Mouse (Mus musculus) stomach, embryonic 16.5 days (tissue): ENCODE results near the gene Gm21970. TPM values are rescaled to one million over a fixed set of nuclear protein-coding genes. Genes with fewer than 3 reads are reported as not detected.
A peak's percentile ranks its signal among the peaks of the same experiment; 100 is the strongest.

ENCODE experiments used
- ATAC-seq: fragments of 200-750 bp; cut with Nextera tagmentation; 2 replicates; pipeline ENCODE4 v1.8.0; 2017; ENCODE audit warnings: moderate number of reproducible peaks, moderate TSS enrichment; ENCODE audit not compliant: insufficient read depth, low FRiP score
- H3K27ac ChIP-seq: fragments of 300-500 bp; sonication (generic); 2 replicates; pipeline ENCODE4 v1.5.1; 2014; ENCODE audit warnings: low read length
- H3K27me3 ChIP-seq: fragments of 300-500 bp; sonication (generic); 2 replicates; pipeline ENCODE4 v1.6.1; 2014; ENCODE audit warnings: low read length, control low read depth, mixed read lengths; ENCODE audit not compliant: control insufficient read depth, insufficient read depth
- H3K36me3 ChIP-seq: fragments of 300-500 bp; sonication (generic); 2 replicates; pipeline ENCODE4 v1.6.1; 2014; ENCODE audit warnings: low read length; ENCODE audit not compliant: control insufficient read depth, insufficient read depth
- H3K4me1 ChIP-seq: fragments of 300-500 bp; sonication (generic); 2 replicates; pipeline ENCODE4 v1.6.1; 2014; ENCODE audit warnings: low read length, control low read depth, mixed read lengths; ENCODE audit not compliant: control insufficient read depth, insufficient read depth
- H3K4me2 ChIP-seq: fragments of 300-500 bp; sonication (generic); 2 replicates; pipeline ENCODE4 v1.6.1; 2014; ENCODE audit warnings: low read depth, low read length, mixed read lengths
- H3K4me3 ChIP-seq: fragments of 300-500 bp; sonication (generic); replicated peaks from 2 replicates; pipeline ENCODE4 v1.5.1; 2014; ENCODE audit warnings: mild to moderate bottlenecking, low read length
- H3K9ac ChIP-seq: fragments of 300-500 bp; sonication (generic); 2 replicates; pipeline ENCODE4 v1.6.1; 2014; ENCODE audit warnings: low read length
- H3K9me3 ChIP-seq: fragments of 300-500 bp; sonication (generic); replicated peaks from 2 replicates; pipeline ENCODE4 v1.6.1; 2016; ENCODE audit warnings: low read length, control low read depth; ENCODE audit not compliant: control insufficient read depth
- WGBS: fragments of 180-500 bp; shearing (Covaris S2); extraction: QIAGEN DNeasy Blood & Tissue Kit; methylation state at CpG from one replicate; pipeline ENCODE4 v1.1.7; 2014; 5-methylcytosine and 5-hydroxymethylcytosine counted together
- polyA plus RNA-seq: library from polyadenylated mRNA; unstranded; fragments of >200 nt; fragmentation: Nextera tagmentation; extraction: Ambion mirVana; gene quantifications from 2 replicates; pipeline ENCODE4 v1.2.1, GENCODE M21; 2015

Gene Gm21970
- polyA plus RNA-seq, 1 experiment from 2014 or later = not detected

DNA sequence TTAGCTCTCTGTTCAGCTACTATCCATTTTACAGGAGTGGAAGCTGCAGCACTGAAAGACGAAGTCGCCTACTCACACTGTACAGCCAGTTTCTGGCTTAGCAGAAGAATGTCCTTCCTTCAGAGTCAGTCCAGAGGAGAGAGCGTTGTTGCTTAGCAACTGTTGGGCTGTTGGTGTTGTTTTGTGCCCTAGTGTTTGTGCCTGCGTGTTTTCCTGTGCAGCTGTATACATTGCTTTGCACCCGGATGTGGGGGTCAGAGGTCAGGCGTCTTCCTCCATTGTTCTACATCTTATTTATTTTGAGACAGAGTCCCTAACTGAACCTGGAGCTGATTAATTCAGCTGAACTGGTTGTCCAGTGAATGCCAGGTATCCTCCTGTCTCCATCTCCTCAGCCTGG, 75.0 kb downstream of the Gm21970 start:
- Histone ChIP-seq H3K27me3 (no peaks in the 10 kb centered on the region), H3K4me2 (no peak overlapping the region), H3K9ac (no peak overlapping the region), H3K36me3 (no peaks in the 10 kb centered on the region), H3K9me3 (0 out of 2 replicates have a peak, but pooled peaks cover 6% of the 10 kb centered on the region), H3K4me1 (peaks cover 14% of the 10 kb centered on the region), H3K4me3 (no peak overlapping the region), H3K27ac (peak overlapping the region; percentile 23; the same call in 1 of the 2 replicates)
- ATAC-seq = no peak
- WGBS = 59% methylated on average over 6 of the region's 6 CpGs

Other genes starting within 250 kb of the Gm21970 start
- not detected in 2 replicates for gene Olig2, start 166.3 kb upstream of the Gm21970 start, polyA plus RNA-seq
- gene Olig1, start 121.9 kb upstream of the Gm21970 start, polyA plus RNA-seq = 0.08 and 0.14 TPM in 2 replicates
- 51.3 and 53.1 TPM in 2 replicates for gene Ifnar2, start 18.9 kb upstream of the Gm21970 start, polyA plus RNA-seq
- gene Il10rb, start 14.4 kb downstream of the Gm21970 start, polyA plus RNA-seq = 52.3 and 58.1 TPM in 2 replicates
- 47.2 and 47.3 TPM in 2 replicates for gene Ifnar1, start 93.5 kb downstream of the Gm21970 start, polyA plus RNA-seq
- gene Ifngr2, start 155.4 kb downstream of the Gm21970 start, polyA plus RNA-seq = 53.7 and 58.0 TPM in 2 replicates
- 48.7 and 62.2 TPM in 2 replicates for gene Tmem50b, start 206.1 kb downstream of the Gm21970 start, polyA plus RNA-seq
- gene Dnajc28, start 227.3 kb downstream of the Gm21970 start, polyA plus RNA-seq = 2.7 and 2.9 TPM in 2 replicates